Mouse (Mus musculus) intestine, embryonic 16.5 days (tissue): ENCODE measurements around the gene Aldh2. TPM values are rescaled to one million over a fixed set of nuclear protein-coding genes. Genes with fewer than 3 reads are reported as not detected.

Experiments
- ATAC-seq: fragments of 200-750 bp; cut with Nextera tagmentation; 2 replicates; pipeline ENCODE4 v1.8.0; 2017; ENCODE audit warnings: moderate TSS enrichment, moderate library complexity
- H3K27ac ChIP-seq: fragments of 300-500 bp; sonication (generic); 2 replicates; pipeline ENCODE4 v1.5.1; 2014; ENCODE audit warnings: mild to moderate bottlenecking, low read length
- H3K27me3 ChIP-seq: fragments of 300-500 bp; sonication (generic); replicated peaks from 2 replicates; pipeline ENCODE4 v1.6.1; 2014; ENCODE audit warnings: low read length, control low read depth, mixed read lengths; ENCODE audit not compliant: control insufficient read depth, insufficient read depth
- H3K36me3 ChIP-seq: fragments of 300-500 bp; sonication (generic); 2 replicates; pipeline ENCODE4 v1.6.1; 2014; ENCODE audit warnings: low read length, control low read depth; ENCODE audit not compliant: control insufficient read depth, insufficient read depth
- H3K4me1 ChIP-seq: fragments of 300-500 bp; sonication (generic); 2 replicates; pipeline ENCODE4 v1.6.1; 2014; ENCODE audit warnings: low read length, control low read depth, mixed read lengths; ENCODE audit not compliant: control insufficient read depth, insufficient read depth
- H3K4me2 ChIP-seq: fragments of 300-500 bp; sonication (generic); 2 replicates; pipeline ENCODE4 v1.6.1; 2014; ENCODE audit warnings: low read depth, low read length, control low read depth
- H3K4me3 ChIP-seq: fragments of 300-500 bp; sonication (generic); 2 replicates; pipeline ENCODE4 v1.5.1; 2014; ENCODE audit warnings: mild to moderate bottlenecking, low read length
- H3K9ac ChIP-seq: fragments of 300-500 bp; sonication (generic); 2 replicates; pipeline ENCODE4 v1.6.1; 2014; ENCODE audit warnings: low read depth, low read length
- H3K9me3 ChIP-seq: fragments of 300-500 bp; sonication (generic); 2 replicates; pipeline ENCODE4 v1.6.1; 2016; ENCODE audit warnings: low read length, control low read depth; ENCODE audit not compliant: control insufficient read depth
- WGBS: fragments of 180-500 bp; shearing (Covaris S2); extraction: QIAGEN DNeasy Blood & Tissue Kit; methylation state at CpG from one replicate; pipeline ENCODE4 v1.1.7; 2014; 5-methylcytosine and 5-hydroxymethylcytosine counted together
- polyA plus RNA-seq: library from polyadenylated mRNA; unstranded; fragments of >200 nt; fragmentation: Nextera tagmentation; extraction: Ambion mirVana; gene quantifications from 2 replicates; pipeline ENCODE4 v1.2.1, GENCODE M21; 2015

Aldh2 gene
- polyA plus RNA-seq, 1 experiment from 2014 or later, result 236 TPM

GRCm38 (mm10) chr5:121569881-121570420 is 23.7 kb downstream of the Aldh2 start:
- peaks cover 11% of the 10 kb centered on the region; the same call in 1 of the 2 replicates for H3K4me1 ChIP-seq
- H3K4me3 ChIP-seq, result no peak overlapping the region
- no peak for ATAC-seq
- H3K27me3 ChIP-seq, result no peaks in the 10 kb centered on the region
- H3K27ac ChIP-seq, result no peak overlapping the region
- WGBS, result 77% methylated on average over 9 of the region's 9 CpGs
- no peak overlapping the region for H3K9ac ChIP-seq
- no peaks in the 10 kb centered on the region for H3K9me3 ChIP-seq
- 0 out of 2 replicates have a peak, but pooled peaks cover 4% of the 10 kb centered on the region for H3K36me3 ChIP-seq
- no peak overlapping the region for H3K4me2 ChIP-seq

DNA sequence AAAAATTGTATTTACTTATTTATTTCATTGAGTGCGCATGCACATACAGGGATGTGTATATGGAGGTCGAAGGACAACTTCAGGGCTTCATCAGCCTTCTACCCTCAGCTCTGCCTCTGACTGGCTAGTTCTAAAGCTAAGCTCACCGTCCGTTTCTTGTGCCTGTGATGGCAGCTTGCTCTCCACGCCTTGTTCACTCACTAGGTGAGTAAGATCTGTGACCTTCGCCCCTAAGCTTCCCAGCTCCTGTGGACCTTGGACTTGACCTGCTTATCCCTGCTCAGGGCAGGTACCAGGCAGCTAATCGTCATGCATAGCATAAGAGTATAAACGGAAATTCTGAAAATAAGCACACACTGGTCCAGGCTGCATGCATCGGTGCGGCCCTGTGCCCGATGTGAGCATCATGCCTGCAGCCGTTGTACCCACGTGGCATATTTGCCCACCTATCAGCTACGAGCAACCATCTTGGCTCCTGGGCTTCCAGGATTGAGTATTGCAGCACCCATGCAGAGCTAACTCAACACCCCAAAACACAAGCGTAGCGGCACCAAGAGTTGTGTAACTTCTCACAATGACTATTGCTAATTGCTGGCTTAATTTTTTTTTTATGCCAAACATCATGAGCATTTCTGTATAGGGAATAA is 27.5 kb downstream of the Aldh2 start:
- Histone ChIP-seq H3K9ac (no peak overlapping the region), H3K4me2 (no peak overlapping the region; the same call in 1 of the 2 replicates), H3K4me3 (no peak overlapping the region), H3K4me1 (peaks cover 11% of the 10 kb centered on the region; the same call in 1 of the 2 replicates), H3K9me3 (no peaks in the 10 kb centered on the region), H3K36me3 (0 out of 2 replicates have a peak, but pooled peaks cover 4% of the 10 kb centered on the region), H3K27ac (peak overlapping the region; percentile 75), H3K27me3 (no peaks in the 10 kb centered on the region)
- ATAC-seq, result peak; percentile 92
- 73% methylated on average over 16 of the region's 16 CpGs for WGBS

DNA sequence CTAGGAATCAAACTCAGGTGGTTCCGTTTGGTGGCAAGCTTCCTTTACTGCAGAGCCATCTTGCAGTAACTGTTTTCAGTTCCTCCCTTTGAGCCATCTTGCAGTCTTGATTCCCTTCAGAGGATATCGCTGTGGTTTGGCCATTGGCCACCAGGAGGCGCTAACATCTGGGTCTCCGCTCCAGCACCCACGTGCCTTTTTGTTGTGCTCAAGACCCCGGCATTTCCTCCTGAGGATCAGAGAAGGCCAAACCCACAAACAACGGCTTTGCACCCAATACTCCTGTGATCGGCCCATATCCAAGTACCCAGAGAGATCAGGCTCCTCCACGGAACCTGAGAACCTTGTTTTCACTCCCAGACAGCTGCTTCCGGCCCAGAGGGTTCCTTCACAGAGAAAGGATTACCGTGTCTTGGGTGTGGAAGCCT is 29.1 kb downstream of the Aldh2 start:
- Histone ChIP-seq H3K9ac (0 out of 2 replicates have a peak overlapping the region, but pooled peaks have one; percentile 34), H3K9me3 (no peaks in the 10 kb centered on the region), H3K4me1 (peaks cover 11% of the 10 kb centered on the region; the same call in 1 of the 2 replicates), H3K27ac (no peak overlapping the region), H3K4me2 (peak overlapping the region; percentile 37; the same call in 1 of the 2 replicates), H3K4me3 (no peak overlapping the region), H3K27me3 (no peaks in the 10 kb centered on the region), H3K36me3 (no peaks in the 10 kb centered on the region)
- 13% methylated on average over 11 of the region's 11 CpGs for WGBS
- ATAC-seq, result peak; percentile 8; the same call in 1 of the 2 replicates

DNA sequence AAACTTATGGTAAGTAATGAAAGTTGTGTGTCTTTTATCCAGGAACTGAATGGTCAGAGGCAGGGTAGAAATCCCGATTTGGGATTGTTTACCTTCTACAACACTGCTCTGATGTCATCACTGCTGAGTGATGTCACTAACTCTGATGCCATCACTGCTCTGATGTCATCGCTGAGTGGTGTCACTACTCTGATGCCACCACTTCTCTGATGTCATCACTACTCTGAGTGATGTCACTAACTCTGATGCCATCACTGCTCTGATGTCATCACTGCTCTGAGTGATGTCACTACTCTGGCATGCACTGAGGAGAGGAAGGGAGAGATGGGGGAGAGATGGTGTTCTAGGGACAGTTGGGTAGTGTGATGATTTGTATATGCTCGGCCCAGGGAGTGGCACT is 31.2 kb downstream of the Aldh2 start:
- H3K9me3 ChIP-seq, result no peaks in the 10 kb centered on the region
- no peaks in the 10 kb centered on the region for H3K27me3 ChIP-seq
- H3K27ac ChIP-seq, result no peak overlapping the region
- no peak overlapping the region for H3K4me2 ChIP-seq
- 80% methylated on average over 3 of the region's 3 CpGs for WGBS
- ATAC-seq, result no peak
- H3K36me3 ChIP-seq, result no peaks in the 10 kb centered on the region
- no peak overlapping the region for H3K4me3 ChIP-seq
- no peak overlapping the region for H3K9ac ChIP-seq
- H3K4me1 ChIP-seq, result peaks cover 11% of the 10 kb centered on the region; the same call in 1 of the 2 replicates

DNA sequence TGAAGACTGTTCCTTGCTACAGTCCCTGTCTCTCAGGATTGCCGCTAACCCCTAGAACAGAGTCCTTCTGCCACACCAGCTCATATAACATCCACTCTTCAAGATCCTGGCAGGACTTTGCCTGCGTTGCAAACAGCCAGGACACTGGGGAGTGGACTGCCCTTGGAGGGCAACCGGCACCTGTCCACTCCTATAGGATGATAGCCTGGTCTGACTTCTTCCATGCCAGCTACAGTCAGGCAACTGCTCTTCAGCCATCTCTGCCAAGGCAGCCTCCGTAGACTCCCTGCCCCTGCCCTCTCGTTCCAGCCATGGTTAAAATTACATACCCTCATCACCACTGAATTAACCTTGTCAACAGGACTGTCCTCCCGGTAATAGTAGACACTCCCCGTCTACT is 44.4 kb downstream of the Aldh2 start:
- 86% methylated on average over 7 of the region's 7 CpGs for WGBS
- Histone ChIP-seq H3K4me2 (no peak overlapping the region), H3K4me3 (no peak overlapping the region), H3K9me3 (no peaks in the 10 kb centered on the region), H3K4me1 (peaks cover 10% of the 10 kb centered on the region), H3K27me3 (no peaks in the 10 kb centered on the region), H3K27ac (no peak overlapping the region), H3K9ac (no peak overlapping the region), H3K36me3 (no peaks in the 10 kb centered on the region)
- no peak for ATAC-seq

GRCm38 (mm10) chr5:121547084-121547483 is 46.5 kb downstream of the Aldh2 start:
- ATAC-seq, result no peak
- Histone ChIP-seq H3K4me2 (no peak overlapping the region), H3K36me3 (no peaks in the 10 kb centered on the region), H3K4me1 (peaks cover 18% of the 10 kb centered on the region), H3K27me3 (no peaks in the 10 kb centered on the region), H3K27ac (no peak overlapping the region), H3K4me3 (no peak overlapping the region), H3K9ac (no peak overlapping the region), H3K9me3 (no peaks in the 10 kb centered on the region)
- 89% methylated on average over 3 of the region's 3 CpGs for WGBS

- ATAC-seq, result peak; percentile 55
- no peaks in the 10 kb centered on the region for H3K27me3 ChIP-seq
- H3K4me1 ChIP-seq, result peaks cover 18% of the 10 kb centered on the region
- peak overlapping the region; percentile 95; the same call in 1 of the 2 replicates for H3K27ac ChIP-seq
- peak overlapping the region; percentile 100 for H3K4me3 ChIP-seq
- H3K9ac ChIP-seq, result peak overlapping the region; percentile 98
- H3K9me3 ChIP-seq, result no peaks in the 10 kb centered on the region
- H3K4me2 ChIP-seq, result peak overlapping the region; percentile 59
- H3K36me3 ChIP-seq, result no peaks in the 10 kb centered on the region
- 28% methylated on average over 6 of the region's 6 CpGs for WGBS
Observed at GRCm38 (mm10) chr5:121546530-121546895, 47.1 kb downstream of the Aldh2 start.

DNA sequence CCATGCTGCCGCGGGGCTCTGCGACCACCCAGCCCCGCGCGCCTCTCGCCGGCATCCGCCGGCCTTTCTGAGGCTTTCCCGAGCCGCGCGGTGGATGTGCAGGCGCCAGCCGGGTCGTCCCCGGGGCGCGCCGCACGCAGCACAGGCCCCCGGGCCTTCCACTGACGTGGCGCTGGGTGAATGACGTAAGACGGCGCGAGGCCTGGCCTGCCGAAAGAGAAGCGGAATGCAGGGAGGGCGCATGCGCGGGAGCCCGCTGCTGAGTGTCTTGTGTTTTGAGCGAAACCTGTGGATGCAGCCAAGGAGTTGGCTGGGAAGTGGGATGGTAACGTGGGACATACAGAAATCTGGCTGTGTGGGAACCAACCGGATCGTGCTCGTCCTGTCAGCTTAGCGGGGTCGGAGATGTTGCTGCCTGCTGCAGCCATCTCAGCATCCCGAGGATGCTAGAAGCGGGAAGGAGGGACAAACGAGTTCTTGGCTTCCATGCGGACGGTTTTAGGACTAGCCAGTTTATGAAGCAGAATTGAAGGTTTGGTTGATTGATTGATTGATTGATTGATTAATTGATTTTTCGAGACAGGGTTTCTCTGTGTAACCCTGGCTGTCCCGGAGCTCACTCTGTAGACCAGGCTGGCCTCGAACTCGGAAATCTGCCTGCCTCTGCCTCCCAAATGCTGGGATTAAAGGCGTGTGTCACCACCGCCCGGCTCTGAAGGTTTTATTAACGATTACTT is 47.7 kb downstream of the Aldh2 start, which contains the start of gene Mapkapk5:
Mapkapk5 (minus strand) TSS at position 113 of the 737 bp plus-strand sequence.
- Histone ChIP-seq H3K9me3 (no peaks in the 10 kb centered on the region), H3K36me3 (no peaks in the 10 kb centered on the region), H3K27ac (peak within 1 kb of the TSS; percentile 95), H3K4me3 (peak within 1 kb of the TSS; percentile 100), H3K9ac (peak within 1 kb of the TSS; percentile 98), H3K4me2 (peak within 1 kb of the TSS; percentile 88), H3K27me3 (no peaks in the 10 kb centered on the region), H3K4me1 (peaks cover 18% of the 10 kb centered on the region)
- 2% methylated on average over 53 of the region's 55 CpGs for whole genome bisulfite sequencing
- ATAC-seq, result peak; percentile 90
